Mouse (Mus musculus): ENCODE measurements around the gene Gm10282.

Gm10282 gene

GRCm38 (mm10) chr8:72259862-72260261, 45.2 kb downstream of the Gm10282 start:
- no peak for DNase-seq

- DNase-seq = no peak
Observed at GRCm38 (mm10) chr8:72257902-72258238, 47.2 kb downstream of the Gm10282 start.

GRCm38 (mm10) chr8:72257171-72257901, 47.7 kb downstream of the Gm10282 start:
- no peak for DNase-seq
